Mouse (Mus musculus) right cerebral cortex, adult 18-20 months (tissue): ENCODE measurements at regions not wholly inside any gene's neighbourhood (a gene's known extent, or its start where the extent isn't known, plus 50 kb on each side); places are given as distances from the start of the nearest gene placed in this dataset.

ENCODE experiments used
- DNase-seq: peaks from one replicate; pipeline ENCODE4 v3.0.0; 2022; ENCODE audit warnings: mixed read lengths

DNA sequence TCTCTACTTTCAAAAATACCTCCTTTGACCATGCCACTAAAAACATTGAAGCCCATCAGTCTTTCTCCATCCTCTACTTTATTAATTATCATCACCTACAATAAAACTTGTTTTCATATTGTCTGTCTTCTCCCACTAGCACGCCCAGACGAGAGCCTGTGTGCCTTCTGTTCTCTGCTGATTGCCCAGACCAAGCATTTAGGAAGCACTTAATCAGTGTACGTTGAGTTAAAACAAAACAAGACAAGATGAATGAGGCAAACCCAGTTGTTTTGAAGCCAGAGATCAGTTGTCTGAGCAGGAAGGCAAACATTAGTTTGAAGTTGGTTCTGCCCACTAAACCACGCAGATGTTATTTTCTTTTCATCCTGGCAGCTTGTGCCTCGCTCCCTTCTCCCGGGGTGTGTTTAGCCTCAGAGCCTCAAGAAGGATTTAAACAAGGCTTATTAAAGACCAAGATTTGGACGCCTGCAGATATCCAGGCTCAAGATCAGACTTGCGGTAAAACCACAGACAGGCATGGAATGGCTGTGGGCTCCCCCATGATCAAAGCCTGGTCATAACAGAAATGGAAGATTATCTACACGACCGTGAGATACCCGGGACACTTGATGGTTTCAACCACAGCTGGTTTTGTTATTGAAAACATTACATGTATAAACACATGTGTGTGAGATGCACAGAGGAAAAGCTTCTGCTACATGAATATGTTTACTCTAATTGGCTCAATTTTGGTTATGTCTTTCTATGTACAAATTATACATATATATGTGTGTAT, 123.1 kb upstream of the Thbs1 start:
- no peak for DNase-seq

DNA sequence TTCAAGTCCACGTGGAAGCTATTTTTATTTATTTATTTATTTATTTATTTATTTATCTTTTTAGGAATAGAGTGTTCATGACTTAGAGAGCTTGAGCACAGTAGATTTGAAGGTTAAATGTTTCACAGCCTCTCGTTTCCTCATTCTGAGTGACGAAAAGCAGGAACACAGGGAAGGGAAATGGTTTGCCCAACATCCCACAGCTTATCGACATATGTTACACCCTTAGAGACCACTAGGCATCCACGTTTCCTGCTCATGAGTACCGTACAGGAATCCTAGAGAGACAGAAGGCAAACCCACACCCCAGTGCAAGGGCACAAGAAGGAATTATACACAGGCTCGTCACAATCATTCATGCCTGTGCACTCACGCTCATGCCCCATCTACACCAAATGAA, 122.5 kb upstream of the Thbs1 start:
- no peak for DNase-seq

DNA sequence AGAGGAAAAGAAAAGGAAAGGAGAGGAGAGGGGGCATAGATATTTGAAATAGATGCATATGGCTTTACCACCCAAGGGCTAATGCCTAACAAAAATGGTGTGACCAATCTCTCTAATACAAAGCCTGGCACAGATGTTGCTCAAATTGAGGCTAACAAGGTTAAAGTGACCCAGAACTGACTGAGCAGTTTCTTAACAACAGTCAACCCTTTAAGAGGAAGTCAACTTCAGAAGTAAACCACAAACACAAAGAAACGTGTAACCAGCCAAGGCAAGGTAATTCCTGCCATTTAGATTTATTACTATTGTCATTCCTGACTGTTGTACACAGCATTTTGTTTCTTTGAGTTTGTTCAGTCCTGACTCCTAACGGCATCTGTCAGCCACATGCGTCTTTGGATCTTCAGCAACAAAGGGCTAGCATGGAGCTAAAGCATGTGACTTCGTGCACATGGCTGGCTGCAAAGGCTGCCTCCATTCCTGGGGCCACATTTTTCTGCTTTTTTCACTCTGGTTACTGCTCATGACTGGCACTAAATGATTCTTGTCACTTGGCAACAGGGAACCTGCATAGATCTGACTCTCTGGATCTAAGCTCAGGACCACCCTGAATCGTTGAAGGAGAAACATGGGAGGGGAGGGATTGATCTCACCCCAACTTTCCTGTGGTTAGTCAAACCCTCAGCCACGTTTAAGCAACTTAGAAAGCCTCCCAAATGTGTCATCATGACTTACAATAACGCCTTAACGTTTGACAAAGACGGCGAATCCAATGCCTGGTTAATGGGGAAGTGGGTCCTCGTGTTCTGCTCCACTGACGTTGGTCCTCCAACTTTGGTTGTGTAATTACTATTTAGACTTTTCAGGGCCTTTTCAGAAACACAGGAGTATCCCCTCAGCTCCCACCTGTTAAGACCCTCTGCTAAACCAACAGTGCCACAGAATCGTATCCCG, 115.3 kb upstream of the Thbs1 start:
- DNase-seq = no peak

DNA sequence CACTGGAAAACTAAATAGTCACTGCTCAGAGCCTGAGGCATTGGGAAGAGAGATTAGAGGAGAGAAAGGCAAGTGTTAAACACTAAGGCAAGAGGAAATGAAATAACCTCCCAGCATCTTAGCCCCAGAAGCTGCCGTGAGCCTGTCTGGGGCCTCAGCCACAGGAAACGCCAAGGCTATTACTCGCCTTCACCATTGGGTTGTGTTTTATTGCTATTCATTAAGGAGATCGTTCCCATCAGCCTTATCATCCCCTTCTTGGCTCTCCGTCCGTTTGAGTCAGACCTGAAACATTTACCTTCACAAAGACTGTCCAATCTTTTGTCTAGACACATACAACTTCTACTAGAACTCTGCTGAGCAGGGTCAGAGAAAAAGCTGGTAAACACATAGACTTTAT, 112.0 kb upstream of the Thbs1 start:
- DNase-seq = no peak

DNA sequence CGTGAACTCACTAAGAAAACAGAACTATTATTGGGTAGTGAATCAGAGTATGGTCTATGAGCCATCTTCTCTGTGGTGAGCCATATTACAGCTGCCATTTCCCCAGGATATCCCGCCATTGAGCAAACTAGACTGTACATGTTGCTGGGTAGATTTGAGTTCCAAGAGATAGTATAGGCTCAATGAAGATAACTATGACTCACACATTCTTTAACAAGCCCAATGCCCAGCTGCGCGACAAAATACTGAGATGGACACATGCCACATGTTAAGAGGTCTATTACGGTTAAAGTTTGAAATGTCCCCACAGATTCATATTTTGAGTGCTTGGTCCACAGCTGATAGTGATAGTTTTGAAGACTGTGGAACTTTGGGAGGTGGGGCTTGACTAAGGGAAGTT, 107.5 kb upstream of the Thbs1 start:
- no peak for DNase-seq

DNA sequence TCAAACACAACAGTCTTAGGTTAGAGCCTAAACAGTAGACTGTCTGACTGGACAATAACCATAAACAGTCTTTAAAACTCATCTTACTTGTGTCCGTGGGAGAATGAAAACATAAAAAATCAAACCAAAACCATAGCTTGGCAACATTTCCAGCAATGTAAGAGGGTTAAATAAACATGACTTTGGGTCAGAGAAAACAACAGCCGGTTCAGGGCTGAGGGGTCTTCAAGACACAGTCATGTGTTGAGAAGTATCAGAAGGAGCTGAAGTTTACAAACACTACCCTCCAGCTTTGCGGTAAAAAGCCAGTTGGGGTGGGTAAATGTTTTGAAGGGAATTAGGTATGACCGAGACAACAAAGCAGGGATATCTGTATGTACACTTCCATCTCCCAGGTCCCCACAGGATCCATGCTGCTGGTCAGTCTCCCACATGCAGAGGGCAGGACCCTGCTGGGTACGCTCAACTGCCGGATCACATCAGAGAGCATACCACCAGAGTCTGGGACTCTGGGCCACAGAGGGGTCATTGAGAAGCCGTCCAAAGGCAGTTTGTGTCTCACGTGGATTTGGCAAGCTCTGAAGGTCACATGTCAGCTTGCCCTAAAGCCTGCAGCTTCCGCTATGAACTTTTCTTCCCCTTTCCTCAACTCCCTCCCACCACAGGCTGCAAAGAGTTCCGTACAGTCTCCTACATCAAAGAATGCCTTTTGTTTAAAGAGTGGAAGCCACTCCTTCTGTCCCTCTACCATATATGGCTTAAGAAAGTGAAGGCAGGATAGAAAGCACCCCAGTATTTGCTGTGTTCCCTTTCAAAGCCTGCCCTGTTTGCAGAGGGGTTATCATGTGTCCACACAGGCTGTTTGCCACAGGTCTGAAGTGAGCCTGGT, 103.9 kb upstream of the Thbs1 start:
- no peak for DNase-seq

DNA sequence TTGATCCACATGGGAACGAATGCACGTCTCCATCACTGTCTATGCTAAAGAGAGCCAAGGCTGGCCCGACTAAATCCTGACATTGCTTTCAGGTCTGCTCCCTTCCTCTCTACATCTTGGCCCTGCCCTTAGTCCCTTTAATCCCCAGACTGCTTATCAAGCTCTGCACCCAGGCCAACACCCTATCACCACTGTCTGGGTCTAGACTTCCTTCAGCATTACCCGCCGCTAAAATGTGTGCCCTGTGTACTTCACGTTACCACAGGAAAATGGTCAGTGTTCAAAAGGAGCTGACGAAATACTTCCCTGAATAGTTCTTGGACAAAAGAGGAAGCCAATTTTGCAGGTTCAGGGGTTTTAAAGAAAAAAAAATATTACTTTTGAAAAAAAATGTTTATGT, 100.0 kb upstream of the Thbs1 start:
- DNase-seq = no peak

DNA sequence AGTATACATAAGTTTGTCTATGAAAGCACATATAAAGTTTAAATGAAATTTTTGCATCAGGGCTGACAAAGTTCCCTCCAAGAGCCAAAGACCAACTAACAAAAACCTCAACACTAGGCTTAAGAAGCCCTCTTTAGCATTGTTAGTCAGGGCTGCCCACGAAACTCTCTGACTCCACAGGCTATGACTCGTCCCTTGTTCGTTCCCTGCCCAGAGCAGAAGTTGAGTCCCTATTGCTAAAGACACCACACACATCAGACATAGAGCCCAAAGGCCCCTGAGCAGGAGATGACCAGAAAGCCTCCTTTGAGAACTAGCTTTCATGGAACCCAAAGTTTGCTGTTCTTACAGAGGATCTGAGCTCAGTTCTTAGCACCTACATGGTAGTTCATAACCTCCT, 99.5 kb upstream of the Thbs1 start:
- no peak for DNase-seq

DNA sequence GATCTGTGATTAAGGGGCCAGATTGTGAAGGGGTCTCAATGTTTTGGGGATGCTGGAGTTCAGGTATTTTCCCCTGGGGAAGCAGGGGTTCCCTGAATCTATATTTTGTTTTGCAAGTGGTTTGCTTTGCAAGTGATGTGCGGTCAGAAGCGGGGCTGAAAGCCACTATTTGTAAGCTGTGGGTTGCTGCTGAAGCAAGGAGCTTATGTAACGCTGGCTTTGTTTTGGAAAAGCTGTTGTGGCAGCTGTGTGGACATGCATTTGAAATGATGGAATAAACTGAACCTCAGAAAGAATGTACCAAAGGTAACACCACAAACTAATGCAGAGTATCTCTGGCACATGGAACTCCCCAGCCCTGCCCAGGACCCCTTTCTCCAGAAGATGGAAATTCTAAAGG, 98.5 kb upstream of the Thbs1 start:
- no peak for DNase-seq

DNA sequence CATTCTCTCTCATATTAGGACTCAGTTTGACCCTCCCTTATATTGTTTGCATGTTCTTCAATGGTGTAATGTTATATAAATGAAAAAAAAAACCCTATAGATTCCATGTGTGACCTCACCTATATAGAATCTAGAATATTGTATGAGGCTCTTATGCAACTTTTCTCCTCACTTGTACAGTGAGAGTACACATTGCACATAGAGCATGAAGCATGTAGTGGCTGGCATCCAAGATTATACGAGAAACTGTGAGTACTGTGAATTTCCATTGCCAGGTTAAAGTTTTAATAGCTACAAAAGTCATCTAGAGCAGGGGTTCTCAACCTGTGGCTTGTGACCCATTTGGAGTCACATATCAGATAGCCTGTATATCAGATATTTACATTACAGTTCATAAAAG, 96.5 kb upstream of the Thbs1 start:
- no peak for DNase-seq

DNA sequence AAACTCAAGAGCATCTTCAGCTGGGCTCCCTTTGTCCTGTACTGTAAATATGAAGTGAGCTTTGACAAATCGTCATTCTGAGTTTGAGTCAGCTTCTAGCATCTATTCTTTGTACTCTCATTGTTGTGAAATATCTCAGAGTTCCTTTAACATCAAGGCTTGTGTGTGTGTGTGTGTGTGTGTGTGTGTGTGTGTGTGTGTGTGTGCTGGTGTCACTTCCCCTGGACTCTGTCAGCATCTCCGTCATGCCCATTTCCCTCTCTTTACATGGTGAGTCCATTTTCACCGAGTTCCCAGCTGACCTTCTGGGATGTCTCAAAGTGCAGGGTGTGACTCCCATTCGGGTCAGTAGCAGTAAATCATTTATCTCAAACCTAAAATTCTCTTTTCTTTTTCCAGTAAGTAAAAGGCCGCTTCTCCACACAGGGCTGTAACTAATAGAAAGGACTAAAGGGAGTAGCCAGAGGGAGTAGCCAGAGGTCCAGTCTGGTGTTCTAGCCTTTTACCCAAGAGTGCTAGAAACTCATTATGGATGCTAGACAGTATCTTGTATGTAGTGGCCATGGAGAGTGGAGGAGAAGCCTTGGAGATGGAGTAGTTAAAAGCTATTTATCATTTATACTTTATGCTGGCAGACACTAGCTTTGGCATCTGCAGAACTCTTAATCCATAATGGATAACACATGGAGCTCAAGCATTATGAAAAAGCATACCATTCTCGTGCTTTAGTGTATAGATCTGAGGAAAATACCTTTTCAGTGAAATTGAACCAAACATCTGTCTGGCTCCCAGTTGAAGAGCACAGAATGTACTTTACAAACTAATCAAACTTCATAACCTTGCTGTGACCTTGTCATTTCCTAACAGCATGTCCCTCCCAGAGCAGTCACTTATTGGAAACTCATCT, 85.6 kb upstream of the Thbs1 start:
- DNase-seq = no peak

DNA sequence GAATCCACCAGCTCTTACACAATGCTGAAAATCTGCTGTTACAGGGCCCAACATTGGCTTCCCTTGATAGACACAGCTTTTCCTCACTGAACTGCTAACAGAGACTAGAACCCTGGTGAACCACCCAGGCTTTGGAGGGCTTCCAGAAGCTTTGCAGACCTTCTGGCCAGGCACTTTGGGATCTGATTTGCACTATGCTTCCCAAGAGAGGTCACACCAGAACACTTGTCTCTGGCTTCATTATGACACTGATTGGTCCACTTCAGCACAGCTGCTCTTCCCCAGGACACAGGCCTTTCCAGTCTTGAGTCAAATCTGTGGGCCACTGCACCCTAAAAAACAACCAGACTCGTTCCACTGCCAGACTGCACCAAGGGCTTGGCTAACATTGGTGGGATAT, 82.8 kb upstream of the Thbs1 start:
- DNase-seq = no peak

DNA sequence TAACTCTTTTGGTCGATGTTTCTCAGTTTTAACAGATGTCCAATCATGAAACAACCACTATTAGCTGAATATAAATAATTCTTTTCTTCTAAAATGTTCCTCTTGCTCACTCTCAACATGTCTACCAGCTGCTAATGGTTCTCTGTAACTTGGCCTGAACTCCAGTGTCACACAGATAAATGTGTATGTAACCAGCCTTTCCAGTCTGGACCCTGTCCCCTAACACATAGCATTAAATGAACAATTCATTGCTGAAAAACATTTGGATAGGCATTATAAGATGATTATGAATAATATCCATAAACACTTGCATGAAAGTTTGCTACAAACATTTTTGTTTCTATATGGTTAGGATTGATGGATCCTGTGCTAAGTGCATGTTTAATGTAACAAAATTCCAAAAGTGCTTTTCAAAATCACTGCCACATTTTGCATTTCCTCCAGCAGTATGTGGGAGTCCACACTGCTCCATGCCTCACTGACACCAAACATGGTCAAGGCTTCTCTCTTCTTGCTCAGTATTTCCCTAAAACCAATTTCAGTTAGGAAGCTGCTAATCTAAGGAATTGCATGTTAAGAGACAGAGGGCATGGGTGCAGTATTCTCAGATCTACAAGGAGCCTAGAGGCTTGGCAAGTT, 82.1 kb upstream of the Thbs1 start:
- DNase-seq = no peak

DNA sequence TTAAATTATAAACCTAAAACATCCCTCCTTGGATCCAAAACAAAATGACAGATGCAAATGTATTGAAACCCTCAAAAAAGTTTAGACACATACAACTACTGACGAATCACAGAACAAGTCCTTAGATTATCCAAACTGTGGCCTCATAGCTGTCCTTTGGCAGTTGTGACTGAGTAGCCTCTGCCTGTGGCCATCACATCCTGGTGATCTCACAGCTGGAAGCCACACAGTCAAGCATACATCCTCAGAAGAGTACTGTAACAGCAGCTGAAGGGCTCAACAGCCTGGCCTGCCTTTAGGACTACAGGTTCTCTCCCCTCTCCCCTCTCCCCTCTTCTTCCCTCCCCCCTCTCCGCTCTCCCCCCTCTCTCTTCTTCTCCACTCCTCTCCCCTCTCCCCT, 80.0 kb upstream of the Thbs1 start:
- no peak for DNase-seq

DNA sequence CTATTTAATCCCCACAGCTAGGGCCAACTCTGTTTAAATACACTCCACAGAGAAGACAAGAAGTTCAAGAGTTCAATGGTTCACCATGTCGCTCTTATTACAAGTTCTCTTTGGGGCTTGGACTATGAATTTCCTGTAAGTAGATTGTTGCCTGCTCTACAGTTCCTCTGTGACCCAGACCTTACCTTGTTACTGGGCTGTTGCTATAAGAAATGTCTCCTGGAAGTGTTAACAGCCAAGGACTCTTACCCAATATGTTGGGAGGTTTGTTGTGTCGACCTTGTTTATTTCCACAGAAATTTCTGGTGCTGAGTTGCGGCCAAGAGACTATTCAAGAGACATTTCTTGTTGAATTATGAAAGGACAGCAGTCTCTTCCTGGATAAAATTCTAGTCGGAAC, 78.3 kb upstream of the Thbs1 start:
- DNase-seq = no peak

DNA sequence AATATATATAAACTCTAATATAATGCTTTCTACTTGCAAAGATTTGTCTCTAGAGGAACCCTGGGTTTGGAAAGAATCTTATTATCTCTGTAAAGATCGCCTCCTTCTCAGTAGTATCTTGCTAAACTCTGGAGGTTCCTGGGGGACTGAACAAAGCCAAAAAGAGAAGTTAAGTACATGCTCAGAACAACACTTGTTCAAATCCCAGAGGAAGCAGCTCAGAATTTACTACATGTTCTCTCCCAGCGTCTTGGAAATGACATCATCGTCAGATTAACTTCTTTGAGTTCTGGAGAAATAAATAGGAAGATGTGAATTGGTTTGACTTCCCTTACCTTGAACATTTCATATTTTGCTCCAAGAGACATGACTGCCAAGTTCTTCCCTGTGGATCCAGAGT, 77.7 kb upstream of the Thbs1 start:
- no peak for DNase-seq

DNA sequence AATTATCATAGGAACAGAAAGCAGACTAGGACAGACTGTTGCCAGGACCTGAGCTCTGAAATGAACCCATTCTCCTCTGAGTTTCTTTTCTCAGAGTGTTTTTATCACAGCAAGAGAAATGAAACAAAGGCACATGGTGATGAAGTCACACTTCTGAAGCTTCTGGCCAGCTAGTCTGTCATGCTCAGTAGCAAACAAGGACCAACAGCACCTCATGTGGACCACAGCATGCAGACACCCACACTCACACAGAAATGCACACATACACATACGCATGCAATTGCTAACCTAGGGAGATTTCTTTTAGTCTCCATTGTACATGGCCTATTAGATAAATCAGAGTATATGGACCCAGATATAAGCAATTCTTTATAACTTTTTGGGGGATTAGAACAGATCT, 76.3 kb upstream of the Thbs1 start:
- no peak for DNase-seq

DNA sequence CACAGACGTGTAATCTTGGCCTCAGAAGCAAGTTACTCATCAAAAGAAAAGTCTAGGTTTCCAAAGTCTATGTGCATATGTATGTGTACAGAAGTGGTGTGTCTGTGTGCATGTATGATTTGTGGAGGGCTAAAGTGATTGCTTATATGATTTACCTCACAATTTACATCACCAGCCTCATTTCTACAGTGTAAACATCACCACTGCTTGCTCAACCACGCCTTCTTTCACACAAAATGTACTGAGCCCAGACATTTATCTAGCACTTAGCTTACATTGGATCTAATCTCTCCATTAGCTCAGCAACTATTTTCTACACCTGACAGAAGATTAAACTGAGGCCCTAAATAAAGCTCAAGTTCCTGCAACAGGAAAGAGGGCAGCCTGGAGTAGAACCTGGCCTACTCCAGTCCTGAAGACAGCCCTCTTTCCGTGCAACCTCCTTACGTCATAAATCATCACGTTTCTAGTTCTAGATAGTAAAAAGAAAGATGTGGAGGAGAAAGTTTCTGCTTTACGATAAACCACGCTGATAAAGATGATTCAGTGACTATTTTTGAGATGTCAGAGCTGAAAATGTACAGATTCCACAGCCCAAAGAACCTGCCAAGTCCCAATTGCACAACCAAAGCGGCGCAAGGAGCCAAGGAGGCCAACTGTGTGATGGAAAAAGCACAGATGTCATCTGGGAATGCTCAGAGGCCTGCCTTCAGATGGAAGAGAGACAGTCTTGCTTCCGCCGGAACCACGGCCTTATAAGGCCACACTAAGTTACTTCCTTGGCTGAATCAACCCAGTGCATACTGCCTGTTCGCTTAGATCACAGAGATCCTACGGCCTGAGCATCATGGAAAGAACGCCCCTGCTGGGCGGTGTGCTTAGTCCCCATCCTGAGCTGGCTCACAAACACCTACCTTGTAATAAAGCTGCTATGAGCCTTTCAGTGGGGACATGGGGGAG, 72.5 kb upstream of the Thbs1 start:
- DNase-seq = peak; percentile 37

DNA sequence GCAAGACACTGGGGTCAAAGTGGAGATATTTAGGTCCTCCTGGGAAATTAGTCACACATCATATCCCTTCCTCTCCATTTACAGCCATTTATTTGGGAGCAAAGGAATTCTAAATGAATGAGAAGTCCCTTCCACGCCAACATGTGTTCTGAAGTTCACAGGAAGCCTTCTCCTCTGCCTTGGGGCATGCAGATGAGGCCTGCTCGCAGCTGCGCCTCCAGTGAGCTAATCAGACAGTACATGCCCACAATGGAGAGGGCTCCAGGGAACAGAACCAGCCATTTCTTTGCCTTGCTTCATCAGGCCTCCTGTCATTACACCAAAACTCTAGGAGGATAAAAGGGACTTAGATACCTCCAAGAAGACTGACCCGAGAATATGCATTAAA, 71.9 kb upstream of the Thbs1 start:
- DNase-seq = no peak

DNA sequence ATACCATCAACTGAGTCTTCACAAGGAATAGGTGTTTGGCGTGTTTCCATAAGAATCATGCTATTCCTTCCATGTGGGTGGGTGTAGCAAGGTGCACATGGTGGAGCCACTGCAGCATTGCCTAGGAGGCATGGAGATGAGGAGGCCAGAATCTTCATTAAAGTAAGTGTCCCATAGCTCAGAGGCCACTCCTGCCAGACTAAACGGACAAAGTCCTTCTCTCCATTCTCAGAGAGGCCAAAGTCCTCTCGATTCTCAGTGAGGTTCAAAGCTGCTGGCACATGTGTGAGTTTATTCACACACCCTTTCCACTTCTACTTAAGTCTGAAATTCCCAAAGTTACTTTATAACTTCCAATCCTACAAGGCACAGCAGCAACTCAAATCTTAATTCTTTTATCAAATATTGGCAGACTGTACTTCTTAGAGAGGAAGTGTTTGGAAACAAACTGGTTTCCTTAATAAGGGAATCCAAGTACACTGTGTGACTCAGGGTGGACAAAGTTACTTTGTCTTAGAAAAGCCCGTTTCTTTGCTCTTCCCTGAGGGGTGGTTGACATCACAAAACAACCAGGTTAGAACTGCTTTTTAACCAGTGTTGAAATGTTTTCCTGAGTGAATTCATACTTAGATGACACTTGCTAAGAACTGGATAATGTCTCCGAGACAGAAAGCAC, 69.2 kb upstream of the Thbs1 start:
- no peak for DNase-seq
